Mouse (Mus musculus) forebrain, embryonic 10.5 days (tissue): Measurements from ENCODE around the gene Slc50a1. TPM values are rescaled to one million over a fixed set of nuclear protein-coding genes. Genes with fewer than 3 reads are reported as not detected.

Source experiments
- DNase-seq: peaks from one replicate; pipeline ENCODE4 v3.0.0-alpha.2; 2017; ENCODE audit warnings: low spot score; ENCODE audit errors: extremely low spot score
- H3K27ac ChIP-seq: fragments of 300-500 bp; sonication (generic); 2 replicates; pipeline ENCODE4 v1.5.1; 2016; ENCODE audit warnings: mild to moderate bottlenecking
- H3K27me3 ChIP-seq: fragments of 300-500 bp; sonication (generic); 2 replicates; pipeline ENCODE4 v1.6.1; 2016; ENCODE audit warnings: mild to moderate bottlenecking; ENCODE audit not compliant: poor library complexity, severe bottlenecking
- H3K36me3 ChIP-seq: fragments of 300-500 bp; sonication (generic); replicated peaks from 2 replicates; pipeline ENCODE4 v1.6.1; 2016; ENCODE audit warnings: mild to moderate bottlenecking, moderate library complexity
- H3K4me1 ChIP-seq: fragments of 300-500 bp; sonication (generic); 2 replicates; pipeline ENCODE4 v1.6.1; 2016
- H3K4me3 ChIP-seq: fragments of 300-500 bp; sonication (generic); 2 replicates; pipeline ENCODE4 v1.5.1; 2016; ENCODE audit warnings: mild to moderate bottlenecking, moderate library complexity
- H3K9me3 ChIP-seq: fragments of 300-500 bp; sonication (generic); 2 replicates; pipeline ENCODE4 v1.6.1; 2016; ENCODE audit warnings: mild to moderate bottlenecking, moderate library complexity
- WGBS: fragments of 180-500 bp; shearing (Covaris S2); methylation state at CpG from one replicate; pipeline ENCODE4 v1.1.7; 2016; 5-methylcytosine and 5-hydroxymethylcytosine counted together
- polyA plus RNA-seq: library from polyadenylated mRNA; unstranded; fragments of >200 nt; fragmentation: Nextera tagmentation; extraction: Ambion mirVana; gene quantifications from 2 replicates; pipeline ENCODE4 v1.2.1, GENCODE M21; 2016

The Slc50a1 gene
- polyA plus RNA-seq = 25.1 and 26.0 TPM in 2 replicates

DNA sequence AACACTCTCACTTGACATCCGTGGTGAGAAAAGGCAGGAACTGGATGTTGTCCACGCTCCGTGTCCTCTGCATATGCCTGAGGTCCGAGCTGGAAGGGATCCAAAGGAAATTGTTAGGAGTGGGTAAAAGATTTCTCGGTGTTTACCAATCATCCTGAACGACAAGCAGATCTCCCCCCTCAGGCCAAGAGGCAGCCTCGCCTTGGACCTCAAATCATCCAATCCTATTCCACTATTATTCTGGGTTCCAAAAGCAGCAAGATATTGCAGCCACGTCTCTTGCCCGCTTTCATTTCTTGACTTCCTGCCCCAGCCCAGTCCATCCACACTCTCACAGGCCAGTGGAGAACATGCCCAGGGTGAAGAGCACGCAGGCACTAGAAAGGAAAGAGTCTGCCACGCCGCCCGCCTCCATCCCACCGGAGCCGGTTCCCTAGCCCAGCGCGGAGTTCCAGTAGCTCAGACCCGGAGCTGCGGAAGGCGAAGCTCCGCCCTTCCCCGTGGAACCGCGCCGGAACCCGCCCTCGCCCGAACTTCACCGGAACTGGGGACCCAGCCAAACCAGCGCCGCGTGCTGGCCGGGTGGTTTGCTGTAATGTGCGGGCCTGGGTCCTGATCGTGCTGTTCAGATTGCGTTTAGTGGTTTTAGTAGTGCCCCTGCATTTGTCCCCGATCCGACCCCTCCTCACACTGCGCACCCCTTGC lies at the start of gene Slc50a1:
Gene Slc50a1 (minus strand): TSS at position 520 of the 705 bp plus-strand sequence.
- peaks cover 39% of the 10 kb centered on the region for H3K27me3 ChIP-seq
- H3K36me3 ChIP-seq = peaks cover 9% of the 10 kb centered on the region
- H3K4me3 ChIP-seq = peak within 1 kb of the TSS; percentile 64
- peaks cover 57% of the 10 kb centered on the region for H3K4me1 ChIP-seq
- DNase-seq = peak; percentile 77
- H3K27ac ChIP-seq = peak within 1 kb of the TSS; percentile 87
- 7% methylated on average over 39 of the region's 39 CpGs for WGBS
- H3K9me3 ChIP-seq = no peaks in the 10 kb centered on the region

DNA sequence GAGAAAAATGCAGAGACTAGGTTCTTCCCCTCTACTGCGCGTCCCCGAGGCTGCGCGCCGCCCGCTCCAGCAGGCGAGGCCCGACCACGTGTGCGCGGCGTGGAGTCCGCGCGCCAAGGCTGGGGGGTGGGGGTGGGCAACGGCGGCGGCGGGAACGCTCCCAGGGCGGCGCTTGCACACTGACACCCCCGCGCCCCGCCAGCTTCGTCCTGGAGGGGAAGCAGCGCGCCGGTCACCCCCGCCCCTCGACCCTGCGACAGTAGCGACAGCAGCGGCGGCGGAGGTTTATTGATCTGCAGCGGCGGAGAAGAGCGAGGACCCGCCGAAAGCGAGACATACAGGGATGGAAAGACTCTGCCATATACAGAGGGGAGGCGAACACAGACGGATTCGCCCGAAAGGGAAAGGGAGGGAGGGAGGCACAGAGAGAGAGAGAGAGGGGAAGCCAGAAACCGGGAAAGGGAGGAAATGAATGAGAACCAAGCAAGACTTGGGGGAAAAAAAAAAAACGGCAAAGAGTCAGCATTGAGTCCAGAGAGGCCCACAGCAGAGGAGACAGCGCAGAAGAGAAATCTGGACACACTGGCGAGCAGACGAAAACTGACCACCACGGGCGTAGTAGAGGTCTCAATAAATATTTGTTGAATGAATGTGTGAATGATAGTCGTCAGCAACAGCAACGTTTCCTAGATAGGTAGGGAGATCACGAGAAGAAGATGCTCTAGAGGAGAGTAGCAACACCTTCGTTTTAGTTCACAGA lies 49.4 kb upstream of the Slc50a1 start:
- peak overlapping the region; percentile 53 for H3K27ac ChIP-seq
- DNase-seq = peak; percentile 48
- H3K9me3 ChIP-seq = no peaks in the 10 kb centered on the region
- 5% methylated on average over 57 of the region's 58 CpGs for WGBS
- H3K27me3 ChIP-seq = peaks cover 90% of the 10 kb centered on the region
- peak overlapping the region; percentile 70 for H3K4me3 ChIP-seq
- H3K36me3 ChIP-seq = no peaks in the 10 kb centered on the region
- peaks cover 81% of the 10 kb centered on the region for H3K4me1 ChIP-seq

DNA sequence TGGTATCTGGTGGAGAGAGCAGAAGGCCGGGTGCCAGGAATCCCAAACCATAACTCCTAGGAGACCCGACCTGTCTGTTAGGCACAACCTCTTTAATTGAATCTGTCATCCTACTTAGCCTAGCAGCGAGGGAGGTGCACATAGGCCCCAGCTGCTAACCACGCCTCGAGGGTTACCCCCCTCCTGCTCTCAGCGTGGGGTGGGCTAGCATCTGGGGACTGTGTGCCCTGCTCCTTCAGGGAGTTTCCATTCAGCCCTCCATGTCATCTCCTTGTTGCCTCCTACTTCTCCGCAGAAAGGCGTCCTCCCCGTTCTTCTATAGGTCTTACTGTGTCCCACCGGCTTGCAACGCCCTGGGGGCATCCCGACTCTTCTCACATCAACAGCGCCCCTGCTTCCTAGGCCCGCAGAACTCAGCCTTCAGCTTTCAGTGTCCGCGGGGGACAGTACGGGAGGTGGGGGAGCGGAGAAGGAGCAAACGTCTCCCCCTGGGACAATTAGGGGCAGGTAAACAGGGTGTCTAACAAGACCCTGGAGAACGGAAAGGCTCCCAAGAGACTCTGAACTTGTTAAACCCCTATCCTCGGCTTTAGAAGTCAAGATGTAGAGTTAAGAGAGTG lies 48.7 kb upstream of the Slc50a1 start:
- H3K4me3 ChIP-seq = peak overlapping the region; percentile 70
- H3K27ac ChIP-seq = peak overlapping the region; percentile 53
- H3K36me3 ChIP-seq = no peaks in the 10 kb centered on the region
- peaks cover 86% of the 10 kb centered on the region for H3K27me3 ChIP-seq
- 10% methylated on average over 21 of the region's 21 CpGs for WGBS
- peaks cover 86% of the 10 kb centered on the region for H3K4me1 ChIP-seq
- no peaks in the 10 kb centered on the region for H3K9me3 ChIP-seq
- peak; percentile 34 for DNase-seq

DNA sequence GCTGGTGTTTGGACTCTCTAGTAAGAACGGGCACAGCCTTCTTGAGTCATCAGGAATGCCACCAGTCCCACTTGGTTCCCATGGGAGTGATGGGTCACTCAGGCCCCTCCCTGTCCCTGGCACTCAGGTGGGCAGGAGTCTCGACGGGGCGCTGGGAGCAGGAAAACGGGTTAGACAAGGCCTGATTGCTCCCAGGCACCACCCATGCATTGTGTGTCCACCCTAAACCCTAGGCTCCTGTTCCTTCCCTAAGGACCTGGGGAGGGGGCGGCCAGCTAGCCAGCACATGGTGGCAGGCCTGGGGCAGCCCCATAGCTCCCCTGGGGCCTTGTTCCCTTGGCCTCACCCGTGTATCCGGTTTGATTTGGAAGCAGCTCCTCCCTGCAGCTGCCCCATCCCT lies 47.9 kb upstream of the Slc50a1 start:
- H3K9me3 ChIP-seq = no peaks in the 10 kb centered on the region
- 80% methylated on average over 8 of the region's 8 CpGs for WGBS

DNA sequence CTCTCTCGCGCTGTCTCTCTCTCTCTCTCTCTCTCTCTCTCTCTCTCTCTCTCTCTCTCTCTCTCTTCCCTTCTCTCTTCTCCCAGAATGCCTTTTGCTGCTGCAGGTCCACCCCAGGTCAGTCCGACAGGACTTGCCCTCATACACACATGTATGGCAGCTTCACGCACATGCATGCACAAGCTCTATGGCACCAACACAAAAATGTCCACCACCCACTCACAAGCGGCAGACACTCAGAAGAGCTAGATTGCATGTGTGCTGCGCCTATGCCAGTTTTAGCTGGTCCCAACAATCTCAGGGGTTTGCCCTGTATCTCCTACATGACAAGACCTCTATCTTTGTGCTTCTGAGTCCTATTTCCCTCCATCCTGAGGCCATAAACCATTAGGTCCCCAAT lies 46.9 kb upstream of the Slc50a1 start:
- Histone ChIP-seq H3K27me3 (peaks cover 72% of the 10 kb centered on the region), H3K9me3 (no peaks in the 10 kb centered on the region), H3K4me1 (peaks cover 75% of the 10 kb centered on the region), H3K4me3 (peak overlapping the region; percentile 54), H3K36me3 (no peaks in the 10 kb centered on the region), H3K27ac (0 out of 2 replicates have a peak overlapping the region, but pooled peaks have one; percentile 40)
- WGBS = 50% methylated on average over 6 of the region's 6 CpGs
- peak; percentile 27 for DNase-seq

More for the DNA sequence above, 47.9 kb upstream of the Slc50a1 start:
- H3K27ac ChIP-seq = no peak overlapping the region
- H3K4me1 ChIP-seq = peaks cover 86% of the 10 kb centered on the region
- no peak overlapping the region; the same call in 1 of the 2 replicates for H3K4me3 ChIP-seq
- no peaks in the 10 kb centered on the region for H3K36me3 ChIP-seq
- H3K27me3 ChIP-seq = peaks cover 81% of the 10 kb centered on the region
- no peak for DNase-seq

DNA sequence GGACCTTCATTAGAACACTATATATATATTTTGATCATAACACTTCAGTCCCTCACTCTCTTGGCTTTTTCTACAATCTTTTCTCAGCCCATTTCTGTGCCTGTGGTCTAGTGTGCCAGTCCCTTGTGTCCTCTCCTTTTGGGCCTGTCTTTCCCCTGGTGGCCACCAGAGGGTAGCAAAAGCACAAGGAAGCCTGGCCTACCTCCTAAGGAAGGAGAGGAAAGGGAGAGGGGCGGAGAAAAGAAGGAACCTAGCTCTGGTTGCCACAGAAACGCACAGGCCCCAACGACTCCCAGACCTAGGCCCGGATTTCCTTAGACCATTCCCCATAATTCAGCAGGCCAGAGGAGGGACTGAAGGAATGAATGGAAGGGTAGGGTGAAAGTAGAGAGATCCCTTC lies 46.5 kb upstream of the Slc50a1 start:
- Histone ChIP-seq H3K36me3 (no peaks in the 10 kb centered on the region), H3K4me3 (peak overlapping the region; percentile 54), H3K9me3 (no peaks in the 10 kb centered on the region), H3K27ac (0 out of 2 replicates have a peak overlapping the region, but pooled peaks have one; percentile 40), H3K4me1 (peaks cover 71% of the 10 kb centered on the region), H3K27me3 (peaks cover 68% of the 10 kb centered on the region)
- 0% methylated on average over 4 of the region's 4 CpGs for WGBS
- DNase-seq = peak; percentile 85

DNA sequence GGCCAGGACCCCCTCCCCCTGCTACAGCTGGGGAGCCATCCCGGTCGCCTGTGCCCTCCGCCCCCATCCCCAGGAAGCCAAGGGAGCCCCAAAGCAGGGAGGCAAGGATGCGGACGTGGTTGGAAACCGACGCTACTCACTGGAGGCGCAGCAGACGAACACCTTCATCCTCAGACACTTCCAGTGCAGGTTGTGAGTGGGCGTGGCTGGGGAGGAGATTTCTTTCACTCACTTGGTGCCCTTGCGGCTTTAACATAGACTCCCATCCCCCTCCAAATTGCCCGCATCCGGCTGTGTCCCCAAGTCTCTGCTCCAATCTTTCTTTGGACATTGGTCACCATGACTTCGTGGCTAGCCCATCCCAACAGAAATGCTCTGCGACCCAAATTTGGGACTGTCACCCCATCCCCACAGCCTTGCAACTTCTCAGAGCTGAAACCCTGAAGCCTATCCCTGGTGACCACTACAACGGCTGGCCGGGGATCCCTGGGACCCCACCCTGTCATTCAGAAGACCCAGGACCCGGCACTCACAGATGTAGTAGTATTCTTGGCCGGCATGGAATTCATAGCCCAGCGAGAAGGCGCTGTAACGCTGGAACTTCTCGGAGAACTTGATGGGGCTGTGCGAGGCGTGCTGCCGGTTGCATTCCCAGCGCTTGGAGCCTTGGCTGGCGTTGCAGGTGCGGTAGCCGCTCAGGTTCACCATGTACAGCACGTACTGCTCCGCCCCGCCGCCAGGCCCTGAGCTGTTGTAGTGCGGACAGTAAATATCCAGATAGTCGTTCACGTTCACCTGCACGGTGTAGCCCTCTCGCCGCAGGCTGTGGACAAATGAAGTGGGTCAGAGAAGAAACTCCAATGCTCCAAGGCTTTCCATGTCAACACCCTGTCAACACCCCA lies 45.8 kb upstream of the Slc50a1 start:
- no peaks in the 10 kb centered on the region for H3K9me3 ChIP-seq
- peak; percentile 40 for DNase-seq
- H3K4me1 ChIP-seq = peaks cover 65% of the 10 kb centered on the region
- WGBS = 6% methylated on average over 40 of the region's 40 CpGs
- peak overlapping the region; percentile 85 for H3K27ac ChIP-seq
- no peaks in the 10 kb centered on the region for H3K36me3 ChIP-seq
- H3K4me3 ChIP-seq = peak overlapping the region; percentile 54
- H3K27me3 ChIP-seq = peaks cover 61% of the 10 kb centered on the region

DNA sequence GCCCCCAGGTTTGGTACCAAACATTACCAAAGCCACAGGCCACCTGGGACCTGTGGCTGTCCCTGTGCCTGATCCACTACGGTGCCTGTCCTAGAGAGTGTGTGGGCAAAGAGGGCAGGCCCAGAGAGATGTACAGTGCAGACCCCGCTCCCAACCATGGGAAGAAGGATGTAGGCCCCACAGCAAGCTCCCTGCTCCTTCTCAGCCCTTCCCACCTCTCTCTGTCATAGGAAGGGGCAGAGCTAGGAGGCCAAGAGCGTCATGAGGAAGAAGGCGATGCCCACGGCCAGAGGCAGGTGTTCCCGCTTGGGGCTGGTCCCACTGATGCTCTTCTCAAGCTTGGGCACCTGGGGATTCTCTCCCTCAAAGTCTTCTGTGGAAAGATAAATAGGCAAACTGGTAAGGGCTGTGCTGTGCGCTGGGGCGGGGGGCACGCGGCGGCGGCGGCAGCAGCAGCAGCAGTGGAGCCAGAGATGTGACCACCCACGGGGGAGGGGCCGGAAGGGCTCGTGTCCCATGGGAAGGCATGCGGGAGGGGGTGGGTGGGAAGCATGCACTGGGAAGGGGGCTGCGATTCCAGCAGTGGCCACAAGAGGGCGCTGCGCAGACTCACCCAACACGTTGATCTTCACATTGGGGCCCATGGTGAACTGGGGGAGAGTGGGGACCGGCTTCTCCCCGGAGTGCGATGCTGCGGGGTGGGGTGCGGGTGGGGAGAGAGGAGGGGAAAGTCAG lies 45.0 kb upstream of the Slc50a1 start:
- Histone ChIP-seq H3K27me3 (peaks cover 53% of the 10 kb centered on the region), H3K36me3 (no peaks in the 10 kb centered on the region), H3K4me1 (peaks cover 56% of the 10 kb centered on the region), H3K4me3 (peak overlapping the region; percentile 54), H3K9me3 (no peaks in the 10 kb centered on the region), H3K27ac (peak overlapping the region; percentile 85)
- 4% methylated on average over 26 of the region's 26 CpGs for WGBS
- peak; percentile 88 for DNase-seq

DNA sequence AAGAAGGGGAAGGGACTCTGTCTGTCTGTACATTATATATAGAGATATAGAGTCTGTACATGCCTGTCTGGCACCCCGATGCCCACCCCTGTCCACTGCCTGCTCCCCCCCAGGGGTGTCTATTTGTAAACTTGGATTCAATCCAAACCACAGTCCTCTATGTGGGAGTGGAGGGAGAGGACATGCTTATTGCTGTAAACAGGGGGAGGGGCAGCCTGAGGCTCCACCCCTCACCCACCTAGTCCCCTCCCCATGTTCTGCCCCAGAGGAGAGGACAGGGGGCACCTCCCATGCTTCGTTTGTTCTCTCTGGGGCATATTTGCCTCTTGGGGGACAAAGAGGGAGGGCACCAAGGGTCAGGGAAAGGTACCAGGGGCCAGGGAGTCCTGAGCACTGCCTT lies 44.4 kb upstream of the Slc50a1 start:
- H3K4me1 ChIP-seq = peaks cover 51% of the 10 kb centered on the region
- no peak for DNase-seq
- 48% methylated on average over 2 of the region's 2 CpGs for WGBS
- no peaks in the 10 kb centered on the region for H3K9me3 ChIP-seq
- H3K27ac ChIP-seq = peak overlapping the region; percentile 85
- H3K27me3 ChIP-seq = peaks cover 47% of the 10 kb centered on the region
- no peaks in the 10 kb centered on the region for H3K36me3 ChIP-seq
- peak overlapping the region; percentile 54 for H3K4me3 ChIP-seq

DNA sequence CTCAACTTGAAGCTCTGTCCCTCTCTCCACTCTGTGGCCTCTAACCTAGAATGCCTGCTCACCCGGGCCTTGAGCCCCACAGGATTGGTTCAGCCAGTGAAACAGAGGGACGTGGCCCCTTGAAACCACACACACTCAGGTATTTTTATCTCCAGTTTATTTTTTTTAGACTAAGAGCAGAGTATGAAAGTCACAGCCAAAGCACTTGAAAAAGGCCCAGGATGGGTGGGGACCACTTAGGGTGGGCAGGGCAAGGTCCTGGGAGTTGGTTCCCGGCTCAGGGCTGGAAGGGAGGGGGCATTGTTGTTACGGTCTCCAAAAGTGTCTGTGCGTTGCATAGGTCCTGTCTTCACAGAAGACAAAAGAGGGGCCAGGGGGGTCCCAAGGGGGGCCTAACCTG lies 44.0 kb upstream of the Slc50a1 start:
- no peaks in the 10 kb centered on the region for H3K36me3 ChIP-seq
- DNase-seq = no peak
- peaks cover 46% of the 10 kb centered on the region for H3K4me1 ChIP-seq
- peaks cover 43% of the 10 kb centered on the region for H3K27me3 ChIP-seq
- H3K4me3 ChIP-seq = no peak overlapping the region
- 0 out of 2 replicates have a peak overlapping the region, but pooled peaks have one; percentile 85 for H3K27ac ChIP-seq
- 79% methylated on average over 5 of the region's 5 CpGs for WGBS
- H3K9me3 ChIP-seq = no peaks in the 10 kb centered on the region

DNA sequence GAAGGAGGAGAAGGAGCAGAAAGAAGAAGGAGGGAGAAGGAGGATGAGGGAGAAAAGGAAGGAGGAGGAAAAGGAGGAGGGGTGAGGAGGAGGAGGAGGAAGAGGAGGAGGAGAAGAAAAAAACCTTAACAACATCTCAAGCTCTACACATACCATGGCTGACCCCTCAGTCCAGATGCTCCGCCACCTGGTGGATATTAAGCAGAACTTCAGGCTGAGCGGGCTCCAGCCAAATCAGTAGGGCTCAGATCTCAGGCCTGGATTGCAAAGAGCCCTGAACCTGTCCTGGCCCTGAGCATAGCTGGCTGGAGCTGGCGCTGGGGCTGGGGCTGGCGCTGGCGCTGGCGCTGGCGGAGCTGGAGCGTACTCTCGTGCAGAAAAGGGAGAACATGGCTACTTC lies 37.7 kb upstream of the Slc50a1 start:
- Histone ChIP-seq H3K27ac (0 out of 2 replicates have a peak overlapping the region, but pooled peaks have one; percentile 51), H3K4me1 (peaks cover 39% of the 10 kb centered on the region), H3K36me3 (no peaks in the 10 kb centered on the region), H3K9me3 (no peaks in the 10 kb centered on the region), H3K27me3 (no peaks in the 10 kb centered on the region; the same call in 1 of the 2 replicates), H3K4me3 (peak overlapping the region; percentile 26; the same call in 1 of the 2 replicates)
- 4% methylated on average over 9 of the region's 9 CpGs for WGBS
- DNase-seq = peak; percentile 79
